Mouse (Mus musculus) layer of hippocampus, postnatal 25 days (tissue): ENCODE measurements around the gene E2f4. TPM values are rescaled to one million over a fixed set of nuclear protein-coding genes. Genes with fewer than 3 reads are reported as not detected.
"Not testable (repeated sequence)": the region's sequence is repeated elsewhere in the genome, so short reads cannot be mapped to it uniquely, and the experiment has no call there.

Experiments
- DNase-seq, 2 experiments: peaks; one replicate each; pipeline ENCODE4 v3.0.0; 2022; ENCODE audit warnings: mixed read lengths in 2 of 2, low spot score in 1 of 2; ENCODE audit errors: extremely low spot score in 1 of 2
- total RNA-seq, 2 experiments: library from RNA; stranded (reverse); gene quantifications; 2 replicates each; pipeline ENCODE4 v1.2.3; 2021

The E2f4 gene
- total RNA-seq, 2 experiments from 2014 or later, result 31.4 to 34.7 TPM

GRCm38 (mm10) chr8:105290554-105291314, 6.7 kb upstream of the E2f4 start:
- DNase-seq, result peak in 1 of 2 experiments; percentile 93

GRCm38 (mm10) chr8:105291364-105291763, 6.1 kb upstream of the E2f4 start:
- DNase-seq, result not testable (repeated sequence)

- DNase-seq, result not testable (repeated sequence)
Observed at GRCm38 (mm10) chr8:105291802-105292201, 5.7 kb upstream of the E2f4 start.

- DNase-seq, result no peak
Observed at GRCm38 (mm10) chr8:105292471-105292870, 5.0 kb upstream of the E2f4 start.

GRCm38 (mm10) chr8:105293405-105293804, 4.1 kb upstream of the E2f4 start:
- no peak for DNase-seq

- no peak for DNase-seq
Observed at GRCm38 (mm10) chr8:105294776-105295175, 2.7 kb upstream of the E2f4 start.

GRCm38 (mm10) chr8:105295256-105295655, 2.2 kb upstream of the E2f4 start:
- DNase-seq, result no peak

- DNase-seq, result no peak
Observed at GRCm38 (mm10) chr8:105295895-105296573, 1.4 kb upstream of the E2f4 start, which contains the start of gene Exoc3l. TSS of gene Exoc3l (minus strand) at chr8:105296101.

- DNase-seq, result no peak
Observed at GRCm38 (mm10) chr8:105298351-105299252, 1.1 kb downstream of the E2f4 start.

- DNase-seq, result no peak
Observed at GRCm38 (mm10) chr8:105299962-105300361, 2.5 kb downstream of the E2f4 start.

- DNase-seq, result no peak
Observed at GRCm38 (mm10) chr8:105303396-105303795, 5.9 kb downstream of the E2f4 start.

- DNase-seq, result no peak
Observed at GRCm38 (mm10) chr8:105303874-105304273, 6.4 kb downstream of the E2f4 start.

GRCm38 (mm10) chr8:105304325-105305210, 7.1 kb downstream of the E2f4 start:
- no peak for DNase-seq

GRCm38 (mm10) chr8:105305211-105306145, 8.0 kb downstream of the E2f4 start, which contains the start of gene Elmo3:
TSS of gene Elmo3 (plus strand) at chr8:105305601.
- DNase-seq, result peak in 1 of 2 experiments; percentile 54

GRCm38 (mm10) chr8:105306146-105306691, 8.8 kb downstream of the E2f4 start:
- DNase-seq, result no peak

GRCm38 (mm10) chr8:105307670-105308069, 10.2 kb downstream of the E2f4 start:
- DNase-seq, result no peak

GRCm38 (mm10) chr8:105308428-105308827, 11.0 kb downstream of the E2f4 start:
- DNase-seq, result no peak

GRCm38 (mm10) chr8:105309142-105309847, 11.8 kb downstream of the E2f4 start:
- DNase-seq, result no peak
